Mouse (Mus musculus) kidney, embryonic 14.5 days (tissue): ENCODE measurements around the gene Ptpn11. TPM values are rescaled to one million over a fixed set of nuclear protein-coding genes. Genes with fewer than 3 reads are reported as not detected.
"Not testable (repeated sequence)": the region's sequence is repeated elsewhere in the genome, so short reads cannot be mapped to it uniquely, and the experiment has no call there.

Source experiments
- ATAC-seq: fragments of 200-750 bp; cut with Nextera tagmentation; 2 replicates; pipeline ENCODE4 v1.8.0; 2017; ENCODE audit warnings: moderate number of reproducible peaks, mild to moderate bottlenecking, moderate TSS enrichment, moderate library complexity; ENCODE audit not compliant: low FRiP score, low TSS enrichment
- H3K27ac ChIP-seq: fragments of 300-500 bp; sonication (generic); 2 replicates; pipeline ENCODE4 v1.5.1; 2014; ENCODE audit warnings: low read depth, mild to moderate bottlenecking, low read length, moderate library complexity, mixed read lengths
- H3K27me3 ChIP-seq: fragments of 300-500 bp; sonication (generic); 2 replicates; pipeline ENCODE4 v1.6.1; 2014; ENCODE audit warnings: mild to moderate bottlenecking, low read length; ENCODE audit not compliant: control insufficient read depth, insufficient read depth
- H3K36me3 ChIP-seq: fragments of 300-500 bp; sonication (generic); 2 replicates; pipeline ENCODE4 v1.6.1; 2014; ENCODE audit warnings: low read length, mixed read lengths; ENCODE audit not compliant: control insufficient read depth, insufficient read depth
- H3K4me1 ChIP-seq: fragments of 300-500 bp; sonication (generic); 2 replicates; pipeline ENCODE4 v1.6.1; 2014; ENCODE audit warnings: low read length, mixed read lengths; ENCODE audit not compliant: control insufficient read depth, insufficient read depth
- H3K4me2 ChIP-seq: fragments of 300-500 bp; sonication (generic); replicated peaks from 2 replicates; pipeline ENCODE4 v1.6.1; 2014; ENCODE audit warnings: low read depth, mild to moderate bottlenecking, low read length
- H3K4me3 ChIP-seq: fragments of 300-500 bp; sonication (generic); 2 replicates; pipeline ENCODE4 v1.5.1; 2014; ENCODE audit warnings: mild to moderate bottlenecking, low read length
- H3K9ac ChIP-seq: fragments of 300-500 bp; sonication (generic); 2 replicates; pipeline ENCODE4 v1.6.1; 2014; ENCODE audit warnings: low read depth, mild to moderate bottlenecking, low read length, moderate library complexity
- H3K9me3 ChIP-seq: fragments of 300-500 bp; sonication (generic); 2 replicates; pipeline ENCODE4 v1.6.1; 2016; ENCODE audit warnings: low read length; ENCODE audit not compliant: control insufficient read depth
- WGBS: fragments of 180-500 bp; shearing (Covaris S2); extraction: QIAGEN DNeasy Blood & Tissue Kit; methylation state at CpG from one replicate; pipeline ENCODE4 v1.1.7; 2014; 5-methylcytosine and 5-hydroxymethylcytosine counted together
- polyA plus RNA-seq: library from polyadenylated mRNA; unstranded; fragments of >200 nt; fragmentation: Nextera tagmentation; extraction: Ambion mirVana; gene quantifications from 2 replicates; pipeline ENCODE4 v1.2.1, GENCODE M21; 2014

Gene Ptpn11
- polyA plus RNA-seq, 1 experiment from 2014 or later, result 26.5 TPM

DNA sequence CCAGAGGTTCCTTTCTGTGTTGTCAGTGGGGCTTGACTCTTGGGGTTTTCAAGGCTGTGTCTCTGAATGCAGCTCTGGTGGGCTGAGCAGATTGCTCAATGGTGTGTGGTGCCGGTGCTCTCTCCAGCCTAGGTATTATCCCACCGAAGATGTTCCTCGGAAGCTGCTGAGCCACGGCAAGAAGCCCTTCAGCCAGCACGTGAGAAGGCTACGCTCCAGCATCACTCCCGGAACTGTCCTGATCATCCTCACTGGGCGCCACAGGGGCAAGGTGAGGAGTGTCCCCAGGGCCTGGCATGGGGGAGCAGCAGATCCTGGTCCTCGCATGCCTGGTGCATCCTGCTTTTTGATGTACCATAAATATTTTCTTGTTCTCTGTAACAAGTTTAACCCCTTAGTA is 15.3 kb upstream of the Ptpn11 start:
- H3K9me3 ChIP-seq, result no peaks in the 10 kb centered on the region
- peak overlapping the region; percentile 49 for H3K4me2 ChIP-seq
- peak overlapping the region; percentile 93; the same call in 1 of the 2 replicates for H3K4me3 ChIP-seq
- H3K27ac ChIP-seq, result no peak overlapping the region
- H3K4me1 ChIP-seq, result peaks cover 17% of the 10 kb centered on the region
- H3K27me3 ChIP-seq, result no peaks in the 10 kb centered on the region
- H3K9ac ChIP-seq, result peak overlapping the region; percentile 98; the same call in 1 of the 2 replicates
- ATAC-seq, result no peak
- H3K36me3 ChIP-seq, result peaks cover 60% of the 10 kb centered on the region
- 76% methylated on average over 9 of the region's 9 CpGs for WGBS

DNA sequence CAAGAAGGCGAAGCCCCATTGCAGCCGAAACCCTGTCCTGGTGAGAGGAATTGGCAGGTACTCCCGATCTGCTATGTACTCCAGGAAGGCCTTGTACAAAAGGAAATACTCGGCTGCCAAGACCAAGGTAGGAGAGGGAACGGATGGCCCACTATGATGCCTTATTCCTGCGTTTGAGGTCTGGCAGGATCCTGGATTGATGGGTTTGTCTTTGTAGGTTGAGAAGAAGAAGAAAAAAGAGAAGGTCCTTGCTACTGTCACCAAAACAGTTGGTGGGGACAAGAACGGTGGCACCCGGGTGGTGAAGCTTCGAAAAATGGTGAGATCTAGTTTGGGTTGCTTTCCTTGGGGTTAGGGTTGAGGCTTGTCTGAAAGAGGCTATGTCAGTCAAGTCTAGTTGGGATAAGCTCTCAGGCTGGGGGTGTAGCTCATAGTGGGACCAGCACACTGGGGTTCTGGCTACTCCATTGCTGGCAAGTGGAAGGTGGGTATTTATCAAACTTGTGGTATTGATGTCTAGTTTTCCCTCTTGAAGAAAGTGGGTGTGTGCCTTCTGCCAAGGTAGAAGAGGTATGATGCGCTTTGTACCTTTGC is 14.4 kb upstream of the Ptpn11 start:
- 70% methylated on average over 8 of the region's 10 CpGs for WGBS
- peaks cover 51% of the 10 kb centered on the region for H3K36me3 ChIP-seq
- H3K9ac ChIP-seq, result peak overlapping the region; percentile 98; the same call in 1 of the 2 replicates
- H3K9me3 ChIP-seq, H3K27ac ChIP-seq, H3K27me3 ChIP-seq, ATAC-seq: not testable (repeated sequence)
- H3K4me2 ChIP-seq, result peak overlapping the region; percentile 49
- H3K4me1 ChIP-seq, result peaks cover 17% of the 10 kb centered on the region
- peak overlapping the region; percentile 93 for H3K4me3 ChIP-seq

DNA sequence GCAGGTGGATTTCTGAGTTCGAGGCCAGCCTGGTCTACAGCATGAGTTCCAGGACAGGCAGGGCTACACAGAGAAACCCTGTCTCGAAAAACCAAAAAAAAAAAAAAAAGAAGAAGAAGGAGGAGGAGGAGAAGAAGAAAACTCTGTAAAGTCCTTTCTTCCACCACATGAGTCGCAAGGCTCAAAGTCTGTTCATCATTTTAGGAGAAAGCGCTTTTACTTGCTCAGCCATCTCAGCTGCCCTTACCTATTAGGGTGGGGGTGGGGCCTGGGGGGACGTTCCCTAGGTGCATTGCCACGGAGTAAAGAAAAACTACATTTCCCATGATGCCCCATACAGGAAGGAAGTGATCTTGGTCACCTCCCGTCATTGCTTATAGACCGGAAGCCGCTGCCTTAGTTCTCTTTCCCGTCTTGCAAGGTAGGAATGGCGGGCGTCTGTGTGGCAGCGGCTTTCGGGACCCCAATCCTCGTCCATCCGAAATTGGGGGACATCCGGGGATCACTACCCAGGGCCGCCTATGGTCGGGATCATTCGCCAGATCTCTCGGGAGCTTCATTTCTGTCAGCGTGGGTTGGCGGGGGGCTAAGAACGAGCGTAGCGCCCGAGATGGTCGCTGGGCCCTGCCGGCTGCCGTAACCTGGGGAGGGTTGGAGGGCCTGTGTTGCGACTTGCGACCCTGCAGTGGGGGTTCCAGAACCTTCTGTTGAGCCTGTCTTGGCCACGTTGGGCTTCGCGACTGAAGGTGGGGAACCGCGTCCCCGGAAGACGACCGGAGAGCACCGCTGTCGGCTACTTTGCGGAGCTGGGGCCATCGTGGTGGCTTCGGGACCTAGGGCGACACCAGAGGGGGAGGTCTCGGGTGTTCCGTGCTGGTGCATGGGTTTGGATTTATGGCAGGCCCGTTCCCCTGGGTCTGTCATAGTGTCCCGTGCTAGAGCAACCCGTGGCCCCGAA is 13.2 kb upstream of the Ptpn11 start, which contains the start of gene Rpl6:
Gene Rpl6 (plus strand): TSS at position 350 of the 958 bp plus-strand sequence.
- peak within 1 kb of the TSS; percentile 93 for H3K4me3 ChIP-seq
- peaks cover 17% of the 10 kb centered on the region for H3K4me1 ChIP-seq
- peak within 1 kb of the TSS; percentile 20; the same call in 1 of the 2 replicates for H3K27ac ChIP-seq
- no peaks in the 10 kb centered on the region for H3K27me3 ChIP-seq
- peak within 1 kb of the TSS; percentile 98 for H3K9ac ChIP-seq
- H3K4me2 ChIP-seq, result peak within 1 kb of the TSS; percentile 49
- ATAC-seq, result peak; percentile 87
- WGBS, result 1% methylated on average over 52 of the region's 52 CpGs
- no peaks in the 10 kb centered on the region for H3K9me3 ChIP-seq
- peaks cover 39% of the 10 kb centered on the region for H3K36me3 ChIP-seq

DNA sequence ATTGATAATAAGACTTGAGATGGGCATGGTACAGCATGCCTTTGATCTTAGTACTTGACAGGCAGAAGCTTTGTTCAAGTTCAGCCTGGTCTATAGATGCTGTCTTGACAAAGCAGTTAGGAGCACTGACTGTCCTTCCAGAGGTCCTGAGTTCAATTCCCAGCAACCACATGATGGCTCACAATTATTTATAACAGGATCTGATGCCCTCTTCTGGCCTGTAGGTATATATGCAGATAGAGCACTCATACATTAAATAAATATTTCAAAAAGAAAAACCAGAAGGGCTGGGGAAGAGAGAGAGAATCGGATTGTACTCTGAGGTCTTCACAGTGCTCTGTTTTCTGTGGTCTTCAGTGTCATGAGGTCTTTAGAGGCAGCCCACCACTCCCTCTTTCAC is 11.3 kb upstream of the Ptpn11 start:
- Histone ChIP-seq H3K27me3 (no peaks in the 10 kb centered on the region), H3K4me2 (no peak overlapping the region), H3K4me1 (peaks cover 17% of the 10 kb centered on the region), H3K9ac (no peak overlapping the region), H3K4me3 (no peak overlapping the region), H3K9me3 (no peaks in the 10 kb centered on the region), H3K36me3 (peaks cover 20% of the 10 kb centered on the region), H3K27ac (no peak overlapping the region)
- 78% methylated on average over 1 of the region's 1 CpGs for WGBS
- ATAC-seq, result no peak

DNA sequence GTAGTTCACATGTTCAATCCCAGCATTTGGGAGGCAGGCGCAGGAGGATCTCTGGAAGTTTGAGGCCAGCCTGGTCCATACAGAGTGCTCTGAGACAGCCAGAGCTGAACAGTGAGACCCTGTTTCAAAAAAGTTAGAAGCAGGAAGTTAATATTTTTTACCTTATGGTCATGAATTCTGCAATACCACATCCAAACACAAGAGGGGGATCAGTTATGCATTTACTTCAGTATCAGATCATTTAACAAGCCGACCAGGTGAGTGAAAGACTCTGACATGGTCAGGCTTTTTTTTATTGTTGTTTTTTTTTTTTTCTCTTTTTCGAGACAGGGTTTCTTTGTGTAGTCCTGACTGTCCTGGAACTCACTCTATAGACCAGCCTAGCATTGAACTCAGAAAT is 10.5 kb upstream of the Ptpn11 start:
- WGBS, result 43% methylated on average over 3 of the region's 3 CpGs

DNA sequence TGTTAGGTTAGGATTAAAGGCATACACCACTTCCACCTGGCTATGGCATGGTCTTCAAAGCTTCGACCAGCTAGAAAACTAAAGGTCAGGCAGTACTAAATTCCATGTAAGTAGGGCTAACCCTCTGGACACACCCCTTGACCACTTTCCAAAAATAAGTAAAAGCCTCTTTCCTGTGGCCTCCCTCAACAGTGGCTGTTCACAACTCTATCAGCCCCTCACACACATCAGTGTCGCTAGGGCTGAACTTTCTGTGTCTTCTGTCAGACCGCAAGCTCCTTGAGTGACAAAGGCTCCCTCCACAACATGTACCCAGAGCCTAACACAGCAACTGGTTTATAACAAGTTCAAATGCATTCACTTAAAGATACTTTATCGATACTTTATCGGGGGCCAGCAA is 7.2 kb upstream of the Ptpn11 start:
- H3K9ac ChIP-seq, result no peak overlapping the region
- H3K36me3 ChIP-seq, result no peaks in the 10 kb centered on the region
- H3K9me3 ChIP-seq, result no peaks in the 10 kb centered on the region
- H3K27ac ChIP-seq, result no peak overlapping the region
- no peak for ATAC-seq
- H3K4me1 ChIP-seq, result no peaks in the 10 kb centered on the region
- H3K4me3 ChIP-seq, result no peak overlapping the region
- no peak overlapping the region for H3K4me2 ChIP-seq
- H3K27me3 ChIP-seq, result no peaks in the 10 kb centered on the region
- 84% methylated on average over 5 of the region's 5 CpGs for WGBS

More for the DNA sequence above, 10.5 kb upstream of the Ptpn11 start:
- no peaks in the 10 kb centered on the region for H3K9me3 ChIP-seq
- peaks cover 13% of the 10 kb centered on the region for H3K4me1 ChIP-seq
- no peak overlapping the region for H3K4me2 ChIP-seq
- peaks cover 12% of the 10 kb centered on the region for H3K36me3 ChIP-seq
- ATAC-seq, result no peak
- H3K4me3 ChIP-seq, result no peak overlapping the region
- no peaks in the 10 kb centered on the region for H3K27me3 ChIP-seq
- no peak overlapping the region for H3K9ac ChIP-seq
- no peak overlapping the region for H3K27ac ChIP-seq

DNA sequence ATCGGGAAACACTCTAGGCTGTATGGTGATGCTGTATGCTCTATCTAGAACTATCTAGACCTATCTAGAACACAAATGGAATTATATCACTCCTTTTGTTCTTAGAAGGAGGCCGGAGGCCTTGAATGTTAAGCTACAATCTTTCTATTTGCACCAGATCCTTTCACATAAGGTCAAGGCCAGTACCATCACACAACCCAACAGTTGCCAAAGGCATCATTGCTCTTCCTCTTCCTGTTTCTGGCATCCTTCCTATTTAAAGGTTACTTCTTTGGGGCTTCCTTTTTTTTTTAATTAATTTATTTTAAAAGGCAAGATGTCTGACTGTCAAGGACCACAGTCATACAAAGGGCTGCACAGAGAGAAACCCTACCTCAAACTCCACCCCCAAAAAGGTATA is 6.1 kb upstream of the Ptpn11 start:
- no peak overlapping the region for H3K27ac ChIP-seq
- H3K4me3 ChIP-seq, result no peak overlapping the region
- 92% methylated on average over 2 of the region's 2 CpGs for WGBS
- no peak overlapping the region for H3K4me2 ChIP-seq
- no peaks in the 10 kb centered on the region for H3K27me3 ChIP-seq
- no peak overlapping the region for H3K9ac ChIP-seq
- H3K4me1 ChIP-seq, result no peaks in the 10 kb centered on the region
- no peaks in the 10 kb centered on the region for H3K9me3 ChIP-seq
- ATAC-seq, result no peak
- H3K36me3 ChIP-seq, result no peaks in the 10 kb centered on the region

DNA sequence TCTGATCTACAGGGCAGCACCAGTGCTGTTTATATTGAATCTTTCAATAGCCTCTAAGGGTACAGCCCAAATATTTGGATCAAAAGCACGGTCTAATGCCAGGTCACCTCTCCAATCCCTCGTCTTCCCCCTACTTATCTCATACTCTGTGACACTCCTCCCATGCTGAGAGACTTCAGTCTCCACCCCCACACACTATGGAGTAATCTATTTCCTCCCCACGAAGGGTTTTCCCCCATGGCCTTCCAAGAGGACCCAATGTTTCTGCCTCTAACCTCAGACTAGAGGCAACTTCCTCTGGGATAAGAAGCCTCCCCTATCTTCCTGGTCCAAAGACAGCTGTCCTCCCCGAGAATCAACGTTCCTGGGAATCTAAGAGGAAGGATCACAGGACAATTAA is 5.6 kb upstream of the Ptpn11 start:
- no peak overlapping the region for H3K4me3 ChIP-seq
- no peak overlapping the region for H3K27ac ChIP-seq
- 33% methylated on average over 5 of the region's 5 CpGs for WGBS
- H3K4me1 ChIP-seq, result no peaks in the 10 kb centered on the region
- H3K9me3 ChIP-seq, result no peaks in the 10 kb centered on the region
- no peaks in the 10 kb centered on the region for H3K36me3 ChIP-seq
- H3K27me3 ChIP-seq, result no peaks in the 10 kb centered on the region
- no peak overlapping the region for H3K9ac ChIP-seq
- no peak overlapping the region for H3K4me2 ChIP-seq
- no peak for ATAC-seq

DNA sequence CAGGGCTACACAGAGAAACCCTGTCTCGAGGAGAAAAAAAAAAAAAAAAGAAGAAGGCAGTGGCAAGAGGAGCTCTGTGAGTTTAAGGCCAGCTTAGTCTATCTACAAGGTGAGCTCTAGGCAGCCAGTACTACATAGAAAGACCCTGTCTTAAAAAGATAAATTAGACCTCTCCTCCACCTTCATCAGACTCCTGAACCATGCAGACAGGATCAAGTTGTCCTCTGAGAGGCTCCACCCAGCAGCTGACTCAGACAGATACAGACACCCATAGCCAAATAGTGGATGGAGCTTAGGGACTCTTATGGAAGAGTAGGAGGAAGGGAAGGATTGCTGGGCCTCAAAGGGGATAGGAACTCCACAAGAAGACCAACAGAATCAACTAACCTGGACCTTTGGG is 3.0 kb upstream of the Ptpn11 start:
- H3K4me2 ChIP-seq, result no peak overlapping the region
- H3K9me3 ChIP-seq, result no peaks in the 10 kb centered on the region
- H3K9ac ChIP-seq, result no peak overlapping the region
- no peak for ATAC-seq
- no peaks in the 10 kb centered on the region for H3K27me3 ChIP-seq
- H3K4me3 ChIP-seq, result no peak overlapping the region
- H3K27ac ChIP-seq, result no peak overlapping the region
- peaks cover 3% of the 10 kb centered on the region; the same call in 1 of the 2 replicates for H3K4me1 ChIP-seq
- no peaks in the 10 kb centered on the region for H3K36me3 ChIP-seq
- WGBS, result 42% methylated on average over 1 of the region's 1 CpGs
